Mouse (Mus musculus) right cerebral cortex, adult 2 months (tissue): ENCODE measurements around the gene Ip6k2.

Experiments
- DNase-seq, 2 experiments: peaks; one replicate each; pipeline ENCODE4 v3.0.0; 2021 to 2022; ENCODE audit warnings: low spot score in 2 of 2

Gene Ip6k2

DNA sequence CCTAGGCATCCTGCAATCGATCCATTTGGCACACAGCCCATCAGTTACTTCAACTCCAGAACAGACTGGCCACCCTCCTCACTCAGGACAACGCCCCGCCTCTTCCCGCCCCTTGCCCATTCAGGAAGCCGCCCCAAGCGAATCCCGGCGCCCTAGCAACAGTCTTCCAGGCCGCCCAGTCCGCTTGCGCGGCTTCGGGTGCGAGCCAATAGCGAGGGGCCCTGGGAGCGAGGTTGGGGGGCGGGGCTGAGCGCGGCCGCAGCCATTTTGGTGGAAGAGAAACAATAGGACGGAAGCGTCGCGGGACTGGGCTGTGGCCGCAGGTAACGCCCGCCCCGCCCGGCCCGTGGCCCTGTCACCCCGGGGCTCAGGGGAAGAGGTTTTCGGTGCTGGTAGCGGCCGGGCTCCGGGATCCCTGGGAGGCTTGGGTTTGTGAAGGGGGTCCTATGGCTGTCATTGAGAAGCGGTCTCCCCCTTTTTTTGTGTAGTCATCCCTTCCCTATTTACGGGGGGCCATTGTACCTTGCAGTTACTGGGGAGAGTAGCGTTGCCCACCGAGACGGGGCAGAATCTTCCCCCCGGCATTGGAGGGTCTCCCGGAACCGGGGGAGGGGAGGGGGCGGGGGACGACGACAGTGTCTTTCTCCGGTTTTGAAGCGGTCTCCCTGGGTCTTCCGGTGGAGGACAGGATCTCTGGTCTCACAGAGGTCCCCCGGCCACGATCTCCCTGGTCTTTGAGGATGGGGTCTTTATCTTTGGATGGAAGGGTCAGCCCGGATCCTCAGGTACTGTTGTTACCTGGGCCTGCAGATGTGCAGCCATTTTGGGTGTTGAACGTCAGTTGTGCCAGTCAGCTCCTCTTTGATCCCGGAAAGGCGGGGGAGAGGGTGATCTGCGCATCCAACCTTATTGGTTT, at the start of gene Ip6k2:
Ip6k2 (plus strand) TSS at position 249 of the 916 bp plus-strand sequence.
- DNase-seq, result peak; percentile 95 to 96

GRCm38 (mm10) chr9:108734626-108735025, 49.0 kb upstream of the Ip6k2 start:
- no peak for DNase-seq

DNA sequence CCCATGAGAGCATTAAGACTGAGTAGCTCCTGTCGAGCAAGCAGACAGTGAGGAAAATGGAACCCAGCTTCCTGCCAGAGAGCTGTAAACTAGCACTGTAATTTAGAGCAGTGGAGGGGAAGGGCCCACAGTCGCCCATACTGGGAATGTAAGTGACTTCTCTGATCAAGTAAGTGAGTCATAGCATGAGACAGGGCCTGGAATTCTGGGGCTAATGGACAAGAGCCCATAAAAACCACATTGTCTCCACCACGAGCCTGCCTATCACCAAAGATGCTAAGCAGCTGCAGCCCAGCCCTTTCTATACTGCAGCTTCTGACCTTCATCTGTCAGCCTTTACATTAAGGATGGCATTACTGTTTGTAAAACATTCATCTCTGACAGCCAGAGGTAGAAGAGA, 44.4 kb upstream of the Ip6k2 start:
- DNase-seq, result no peak

GRCm38 (mm10) chr9:108740062-108740461, 43.5 kb upstream of the Ip6k2 start:
- no peak for DNase-seq

GRCm38 (mm10) chr9:108742048-108742447, 41.5 kb upstream of the Ip6k2 start:
- DNase-seq, result no peak

- no peak for DNase-seq
Observed at GRCm38 (mm10) chr9:108746876-108747499, 36.6 kb upstream of the Ip6k2 start.

- DNase-seq, result no peak
Observed at GRCm38 (mm10) chr9:108747694-108748093, 35.9 kb upstream of the Ip6k2 start.

- DNase-seq, result no peak
Observed at GRCm38 (mm10) chr9:108748600-108749183, 34.9 kb upstream of the Ip6k2 start.

GRCm38 (mm10) chr9:108750616-108751015, 33.0 kb upstream of the Ip6k2 start:
- no peak for DNase-seq

GRCm38 (mm10) chr9:108752142-108752920, 31.3 kb upstream of the Ip6k2 start:
- no peak for DNase-seq

DNA sequence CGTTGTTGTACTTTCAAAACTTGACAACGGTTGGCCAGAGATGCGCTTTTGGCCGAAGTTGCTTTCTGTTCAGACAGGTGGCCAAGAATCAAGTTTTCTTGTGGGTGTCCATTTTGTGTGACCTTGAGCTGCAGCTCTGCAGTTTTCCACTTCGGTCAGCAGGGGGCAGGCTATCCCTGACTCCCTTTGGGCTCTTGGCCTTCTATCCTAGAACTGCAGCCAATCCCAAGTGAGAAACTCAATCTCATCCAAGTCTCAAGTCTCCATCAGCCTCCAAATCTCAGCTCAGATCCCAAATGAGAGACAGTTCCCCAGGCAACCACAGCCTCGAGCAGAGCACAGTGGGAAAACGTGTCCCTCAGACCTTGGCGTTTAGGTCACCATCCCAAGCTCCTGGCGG, 30.3 kb upstream of the Ip6k2 start:
- DNase-seq, result peak; percentile 68 to 80

- no peak for DNase-seq
Observed at GRCm38 (mm10) chr9:108753976-108754375, 29.6 kb upstream of the Ip6k2 start.

- peak; percentile 9 to 20 for DNase-seq
Observed at GRCm38 (mm10) chr9:108754423-108754822, 29.2 kb upstream of the Ip6k2 start.

DNA sequence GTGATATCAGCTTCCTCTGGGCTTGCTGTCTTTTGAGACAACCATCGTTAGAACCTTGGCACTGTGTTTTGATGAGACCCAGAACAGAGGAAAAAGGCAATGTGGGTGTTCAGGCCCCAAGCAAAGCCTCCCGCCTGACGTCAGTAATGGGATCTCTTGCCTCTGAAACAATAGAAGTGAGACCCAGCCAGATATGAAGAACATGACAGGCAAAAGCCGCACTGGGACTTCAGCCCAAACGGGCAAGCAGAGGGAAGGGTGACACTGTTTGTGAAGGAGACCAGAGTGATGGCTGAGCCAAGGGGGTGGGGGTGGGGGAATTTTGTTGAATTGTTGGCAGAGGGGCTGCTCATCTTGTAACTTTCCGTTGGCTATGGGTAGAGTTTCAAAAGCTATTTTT, 26.2 kb upstream of the Ip6k2 start:
- no peak for DNase-seq

- no peak for DNase-seq
Observed at GRCm38 (mm10) chr9:108759121-108759520, 24.5 kb upstream of the Ip6k2 start.

GRCm38 (mm10) chr9:108759805-108760204, 23.8 kb upstream of the Ip6k2 start:
- DNase-seq, result no peak

- no peak for DNase-seq
Observed at GRCm38 (mm10) chr9:108761561-108761960, 22.0 kb upstream of the Ip6k2 start.

GRCm38 (mm10) chr9:108764971-108765370, 18.6 kb upstream of the Ip6k2 start:
- no peak for DNase-seq

DNA sequence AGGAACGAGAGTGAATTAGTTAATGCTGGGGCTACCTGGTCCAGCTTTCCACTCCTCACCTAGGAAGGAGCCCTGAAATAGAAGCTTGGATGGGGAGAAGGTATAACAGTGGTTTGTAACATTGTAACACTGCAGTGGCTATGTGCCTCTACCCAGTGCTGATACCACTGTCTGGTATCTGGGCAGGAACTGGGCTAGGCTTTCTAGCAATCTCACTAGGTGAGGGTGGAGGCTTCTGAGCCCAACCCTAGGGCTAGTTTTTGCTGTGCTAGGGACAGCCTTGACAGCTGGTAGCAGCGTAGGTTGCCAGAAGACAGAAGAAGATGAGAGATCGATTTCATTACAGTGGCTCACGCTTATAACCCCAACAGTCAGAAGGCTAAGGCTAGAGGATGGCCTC, 7.0 kb upstream of the Ip6k2 start:
- DNase-seq, result no peak

DNA sequence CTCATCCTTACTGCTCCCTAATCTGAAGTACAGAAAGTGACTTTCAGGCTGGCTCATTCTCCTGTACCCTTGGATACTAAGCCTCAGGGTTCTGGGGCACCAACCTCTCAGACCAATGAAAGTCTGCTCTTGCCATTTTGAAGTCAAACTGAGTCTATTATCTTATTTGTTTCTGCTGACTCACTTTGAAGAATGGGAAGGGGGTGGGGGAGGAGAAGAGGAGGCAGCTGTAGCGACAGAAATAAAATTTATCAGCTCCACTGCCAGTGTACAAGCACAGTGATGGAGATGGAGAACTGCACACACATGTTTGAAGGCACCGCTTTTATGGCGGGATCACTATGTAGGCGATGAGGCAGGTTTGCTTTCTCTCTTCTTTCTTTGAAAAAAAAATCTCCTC, 6.3 kb upstream of the Ip6k2 start:
- no peak for DNase-seq

GRCm38 (mm10) chr9:108780959-108781358, 2.6 kb upstream of the Ip6k2 start:
- no peak for DNase-seq

DNA sequence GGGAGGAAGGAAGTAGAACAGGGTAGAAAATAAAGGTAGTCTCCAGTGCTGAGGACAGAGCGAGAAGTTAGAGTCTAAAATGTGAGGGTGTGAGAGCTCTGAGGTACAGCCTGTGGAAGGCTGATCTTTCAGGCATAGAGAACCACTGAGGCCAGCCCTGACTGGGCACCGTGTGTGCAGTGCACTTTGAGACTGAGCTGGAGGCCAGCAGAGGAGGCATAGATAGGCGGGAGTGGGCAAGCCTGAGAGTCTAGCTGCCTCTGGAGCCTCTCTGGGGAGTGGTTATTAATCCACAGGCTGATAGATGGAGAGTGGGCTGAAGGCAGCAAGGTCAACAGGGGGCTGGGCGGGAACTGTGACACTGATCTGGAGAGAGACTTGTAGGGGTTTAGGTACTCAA, 1.7 kb upstream of the Ip6k2 start:
- DNase-seq, result no peak
